Mouse (Mus musculus) activated CD4-positive, CD25-positive, alpha-beta regulatory T cell, adult 4 months (primary cell): ENCODE measurements around the gene Ephb3. TPM values are rescaled to one million over a fixed set of nuclear protein-coding genes. Genes with fewer than 3 reads are reported as not detected.
"Not testable (repeated sequence)": the region's sequence is repeated elsewhere in the genome, so short reads cannot be mapped to it uniquely, and the experiment has no call there.

Experiments
- ATAC-seq: one replicate; pipeline ENCODE4 v1.8.0; 2017
- polyA plus RNA-seq, 2 experiments: library from polyadenylated mRNA; unstranded; fragments of 100-300 nt; shearing (Covaris generic); gene quantifications; one replicate each; pipeline ENCODE4 v1.2.1; 2017

The Ephb3 gene
- polyA plus RNA-seq, result not detected

- peak; percentile 40 for ATAC-seq
Observed at GRCm38 (mm10) chr16:21204367-21205092, at the start of gene Ephb3. Gene Ephb3, plus strand, starts transcription at chr16:21204755.

GRCm38 (mm10) chr16:21156261-21156660 lies 48.3 kb upstream of the Ephb3 start:
- ATAC-seq, result not testable (repeated sequence)

- ATAC-seq, result not testable (repeated sequence)
Observed at GRCm38 (mm10) chr16:21159226-21159625, 45.3 kb upstream of the Ephb3 start.

- ATAC-seq, result not testable (repeated sequence)
Observed at GRCm38 (mm10) chr16:21163423-21163822, 41.1 kb upstream of the Ephb3 start.

DNA sequence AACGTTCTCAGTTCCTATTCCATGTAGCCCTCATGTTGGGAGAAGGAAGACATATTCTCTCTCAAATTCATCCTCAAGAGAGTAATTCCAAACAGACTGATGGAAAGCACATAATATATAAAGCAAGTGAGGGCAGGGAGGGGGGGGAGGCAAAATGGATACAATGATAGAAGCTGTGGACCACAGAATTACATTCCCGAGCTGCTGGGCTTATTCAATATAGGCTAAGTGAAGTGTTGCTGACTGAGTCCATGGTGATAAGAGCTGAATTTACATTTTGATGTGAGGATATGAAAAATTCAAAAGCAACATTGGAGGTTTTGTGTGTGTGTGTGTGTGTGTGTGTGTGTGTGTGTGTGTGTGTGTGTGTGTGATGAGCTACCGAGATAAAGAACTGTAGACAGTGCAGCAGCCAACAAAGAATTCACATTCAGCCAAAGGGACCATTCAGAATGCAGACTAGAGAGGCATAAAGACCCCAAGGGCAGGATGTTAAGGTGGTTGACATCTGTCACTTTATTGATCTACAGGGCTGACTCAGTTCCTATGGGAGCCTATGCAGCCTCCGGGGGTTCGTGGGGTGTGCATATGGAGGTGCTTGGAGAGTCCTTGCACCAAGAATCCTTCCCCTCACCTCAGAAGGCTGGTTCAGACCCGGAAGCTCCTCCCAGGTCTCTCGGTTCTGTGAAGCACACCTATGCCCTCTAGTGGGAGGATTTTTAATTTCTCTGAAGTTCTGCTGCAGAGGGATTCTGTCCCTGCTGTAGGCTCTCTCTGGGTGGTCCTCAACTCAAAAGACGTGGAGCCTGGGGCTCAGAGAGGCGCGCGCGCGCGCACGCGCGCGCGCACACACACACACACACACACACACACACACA lies 39.0 kb upstream of the Ephb3 start:
- peak; percentile 96 for ATAC-seq

GRCm38 (mm10) chr16:21168730-21169129 lies 35.8 kb upstream of the Ephb3 start:
- no peak for ATAC-seq

- no peak for ATAC-seq
Observed at GRCm38 (mm10) chr16:21175236-21175635, 29.3 kb upstream of the Ephb3 start.

DNA sequence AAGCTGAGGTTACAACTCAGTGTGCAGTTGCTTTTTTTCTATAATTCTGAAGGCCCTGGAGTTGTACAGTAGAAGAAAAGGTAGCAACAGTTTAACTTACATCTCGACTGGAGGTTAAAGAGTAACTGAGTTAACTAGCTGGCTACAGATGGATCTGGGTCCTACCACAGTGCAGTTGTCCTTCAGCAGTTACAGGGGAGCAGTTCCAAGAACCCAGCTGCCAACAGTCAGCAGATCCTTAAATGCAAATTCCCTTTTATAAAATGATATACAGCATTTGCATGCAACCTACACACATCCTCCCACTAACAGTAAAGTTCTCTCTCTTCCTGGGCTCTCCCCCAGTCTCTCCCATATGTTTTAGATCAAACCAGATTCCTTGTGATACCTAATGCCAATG lies 22.4 kb upstream of the Ephb3 start:
- no peak for ATAC-seq

DNA sequence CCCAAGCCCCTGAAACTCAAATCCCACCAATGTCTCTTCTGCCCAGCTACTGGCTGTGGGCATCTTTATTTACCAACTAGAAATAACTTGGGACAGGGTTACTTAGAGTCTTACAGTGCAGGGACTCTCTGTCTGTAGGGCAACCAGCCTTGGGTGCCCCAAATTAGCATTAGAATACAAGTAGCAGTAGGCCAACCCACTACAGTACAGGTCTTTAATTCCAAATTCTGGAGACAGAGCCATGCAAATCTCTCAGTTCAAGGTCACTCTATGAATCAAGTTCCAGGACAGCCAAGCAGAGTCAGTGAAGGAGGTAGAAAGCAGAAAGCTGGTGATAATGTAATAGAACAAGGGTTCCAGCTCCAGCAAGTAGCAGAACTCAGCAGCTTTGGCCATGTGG lies 19.9 kb upstream of the Ephb3 start:
- no peak for ATAC-seq

DNA sequence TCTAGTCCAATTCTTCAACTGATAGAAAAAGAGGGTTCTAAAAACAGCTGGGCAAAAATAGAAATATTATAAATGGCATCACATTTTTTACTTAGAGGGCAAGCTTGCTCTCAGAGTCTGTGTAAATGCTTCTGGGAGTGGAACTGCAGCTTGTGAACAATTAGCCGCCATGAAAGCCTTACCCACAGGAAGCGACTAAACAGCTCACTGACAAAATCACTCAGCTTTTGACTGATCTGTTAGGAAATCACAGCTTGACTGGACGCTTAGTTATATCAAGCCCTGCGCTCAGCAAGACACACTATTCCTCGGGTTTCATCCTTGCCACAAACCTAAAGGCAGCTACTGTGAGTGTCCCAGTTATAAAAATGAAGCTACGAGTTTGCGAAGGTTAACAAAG lies 17.0 kb upstream of the Ephb3 start:
- no peak for ATAC-seq

- no peak for ATAC-seq
Observed at GRCm38 (mm10) chr16:21188345-21188744, 16.2 kb upstream of the Ephb3 start.

GRCm38 (mm10) chr16:21191569-21191968 lies 13.0 kb upstream of the Ephb3 start:
- ATAC-seq, result no peak

- ATAC-seq, result no peak
Observed at GRCm38 (mm10) chr16:21192509-21193354, 11.8 kb upstream of the Ephb3 start.

DNA sequence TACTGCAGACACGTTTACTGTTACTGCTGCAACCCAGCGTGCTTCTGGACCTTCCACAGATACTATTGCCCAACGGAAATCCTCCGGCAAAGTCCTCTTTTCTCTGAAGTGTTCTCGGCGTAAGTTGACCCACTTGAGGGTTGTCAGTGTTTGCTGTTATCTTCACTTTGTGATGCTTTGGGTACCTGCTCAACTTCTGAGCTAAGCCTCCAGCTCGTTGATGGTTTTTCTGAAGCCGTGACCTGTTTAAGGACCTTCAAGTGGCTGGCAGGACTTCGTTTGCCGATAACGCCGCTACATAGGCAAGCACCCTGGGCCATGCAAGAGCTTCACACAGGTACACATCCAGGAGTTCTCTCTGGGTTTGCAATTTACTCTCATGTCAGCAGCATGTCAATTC lies 10.4 kb upstream of the Ephb3 start:
- ATAC-seq, result no peak

DNA sequence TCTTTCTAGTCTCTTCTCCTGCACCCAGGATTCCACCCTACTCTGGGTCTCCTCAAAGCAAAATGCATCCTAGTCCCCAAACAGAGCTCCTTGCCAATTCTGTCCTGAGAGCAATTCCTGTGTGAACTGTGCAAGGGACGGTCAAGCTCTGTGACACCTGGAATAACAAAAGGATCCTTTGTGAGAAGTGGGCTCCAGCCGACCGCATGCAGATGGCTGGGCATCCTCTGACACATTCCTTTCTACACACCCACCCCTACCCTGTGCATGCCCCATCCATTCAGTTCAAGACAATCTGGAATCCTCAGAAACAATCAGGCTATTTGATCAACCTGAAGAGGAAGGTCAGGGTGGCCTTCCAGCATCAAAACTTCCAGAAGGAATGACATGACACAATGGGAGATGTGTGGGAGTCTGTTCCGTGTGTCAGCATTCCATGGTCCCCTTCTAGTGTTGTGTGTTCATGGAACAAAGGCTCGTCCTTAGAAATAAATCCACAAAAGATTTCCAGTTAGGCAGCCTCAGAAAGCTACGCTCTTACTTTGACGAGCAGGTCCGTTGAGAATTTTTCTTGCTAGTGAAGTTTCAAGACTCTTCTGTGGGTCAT lies 9.2 kb upstream of the Ephb3 start:
- no peak for ATAC-seq

DNA sequence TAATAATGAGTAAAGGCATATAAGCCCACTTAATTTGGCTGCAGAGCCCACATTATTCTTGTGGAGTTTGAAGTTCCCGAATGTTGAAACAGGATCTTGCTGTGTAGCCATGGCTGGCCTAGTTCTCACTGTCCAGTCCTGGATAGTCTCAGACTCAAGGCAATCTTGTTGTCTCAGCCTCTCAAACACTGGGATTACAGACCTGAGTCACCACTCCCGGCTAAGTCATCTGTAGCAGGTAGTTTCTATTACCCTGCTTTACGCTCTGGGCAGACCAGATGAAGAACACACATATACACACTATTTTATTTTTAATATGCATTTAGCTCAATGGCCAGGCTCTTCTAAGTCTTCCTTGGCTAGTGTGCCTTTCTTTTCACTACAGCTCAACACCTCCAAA lies 8.0 kb upstream of the Ephb3 start:
- ATAC-seq, result no peak

DNA sequence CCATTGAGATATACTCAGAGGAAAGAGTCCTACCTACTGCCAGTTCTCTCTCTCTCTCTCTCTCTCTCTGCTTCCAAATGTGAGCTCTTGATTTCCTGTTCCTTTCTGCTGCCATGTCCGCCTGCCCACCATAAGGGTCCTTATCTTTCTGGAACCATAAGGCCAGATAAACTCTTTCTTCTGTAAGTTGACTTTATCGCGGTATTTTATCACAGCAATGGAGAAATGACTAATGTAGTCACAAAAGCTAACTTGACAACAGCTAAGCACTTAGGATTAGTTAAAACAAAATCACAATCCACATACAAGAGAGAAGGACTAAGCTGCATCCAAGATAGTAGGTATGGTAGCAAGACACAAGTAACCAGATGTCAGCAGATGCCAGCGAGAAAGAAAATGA lies 7.0 kb upstream of the Ephb3 start:
- ATAC-seq, result no peak

DNA sequence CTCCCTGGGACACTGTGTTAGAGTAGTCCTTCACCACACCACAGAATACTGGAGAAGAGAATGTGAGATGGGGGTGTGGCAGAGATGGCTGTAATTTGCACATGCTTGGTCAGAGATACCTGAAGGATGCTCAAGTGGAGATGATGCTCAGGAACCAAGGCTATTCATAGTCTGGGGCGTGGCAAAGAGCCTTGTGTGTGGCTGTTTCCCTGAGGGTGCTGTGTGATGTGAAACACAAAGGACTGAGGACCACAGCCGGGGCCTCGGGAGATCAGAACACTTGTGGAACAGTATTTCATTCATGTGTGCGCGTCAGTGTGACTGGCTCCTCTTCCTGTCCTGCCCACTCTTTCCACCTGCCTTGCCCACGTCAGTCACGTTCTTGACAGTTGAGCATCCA lies 6.5 kb upstream of the Ephb3 start:
- no peak for ATAC-seq

DNA sequence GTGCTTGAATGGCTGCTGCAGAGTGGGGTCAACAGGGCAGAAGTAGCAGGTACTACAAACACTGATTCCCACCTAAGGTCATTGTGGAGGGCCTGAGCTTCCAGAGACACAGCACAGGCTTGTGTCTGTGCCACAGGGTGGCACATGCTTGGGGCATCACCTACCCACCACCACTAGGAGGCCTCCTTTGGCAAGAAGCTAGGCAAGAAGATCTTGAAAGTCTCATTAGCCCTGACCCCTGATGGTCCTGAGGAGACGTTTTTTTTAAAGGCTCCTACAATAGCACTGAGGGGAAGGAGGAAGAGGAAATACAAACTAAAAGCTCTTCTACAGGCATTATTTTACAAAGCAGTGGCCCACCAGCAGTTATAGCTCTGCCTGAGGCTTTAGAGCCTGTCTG lies 6.0 kb upstream of the Ephb3 start:
- no peak for ATAC-seq

DNA sequence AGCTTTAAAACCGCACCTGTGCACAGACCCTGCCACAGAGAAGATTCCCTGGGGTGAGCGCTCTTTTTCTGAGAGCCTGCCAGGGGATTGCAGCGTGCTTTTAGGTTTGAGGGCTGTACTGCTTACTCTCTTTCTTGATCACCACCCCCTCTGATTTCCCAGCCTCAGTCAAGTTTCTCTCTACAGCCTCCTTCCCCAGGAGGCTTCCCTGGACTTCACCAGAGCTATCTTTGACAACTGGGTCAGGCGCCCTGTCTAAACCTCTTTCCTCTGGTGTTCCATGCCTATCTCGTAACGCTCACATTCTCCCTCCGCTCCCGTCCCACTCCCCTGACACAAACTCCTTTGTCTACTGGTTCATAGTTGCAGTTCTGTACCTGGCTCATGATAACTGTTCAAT lies 5.1 kb upstream of the Ephb3 start:
- no peak for ATAC-seq

- ATAC-seq, result no peak
Observed at GRCm38 (mm10) chr16:21202731-21203130, 1.8 kb upstream of the Ephb3 start.

DNA sequence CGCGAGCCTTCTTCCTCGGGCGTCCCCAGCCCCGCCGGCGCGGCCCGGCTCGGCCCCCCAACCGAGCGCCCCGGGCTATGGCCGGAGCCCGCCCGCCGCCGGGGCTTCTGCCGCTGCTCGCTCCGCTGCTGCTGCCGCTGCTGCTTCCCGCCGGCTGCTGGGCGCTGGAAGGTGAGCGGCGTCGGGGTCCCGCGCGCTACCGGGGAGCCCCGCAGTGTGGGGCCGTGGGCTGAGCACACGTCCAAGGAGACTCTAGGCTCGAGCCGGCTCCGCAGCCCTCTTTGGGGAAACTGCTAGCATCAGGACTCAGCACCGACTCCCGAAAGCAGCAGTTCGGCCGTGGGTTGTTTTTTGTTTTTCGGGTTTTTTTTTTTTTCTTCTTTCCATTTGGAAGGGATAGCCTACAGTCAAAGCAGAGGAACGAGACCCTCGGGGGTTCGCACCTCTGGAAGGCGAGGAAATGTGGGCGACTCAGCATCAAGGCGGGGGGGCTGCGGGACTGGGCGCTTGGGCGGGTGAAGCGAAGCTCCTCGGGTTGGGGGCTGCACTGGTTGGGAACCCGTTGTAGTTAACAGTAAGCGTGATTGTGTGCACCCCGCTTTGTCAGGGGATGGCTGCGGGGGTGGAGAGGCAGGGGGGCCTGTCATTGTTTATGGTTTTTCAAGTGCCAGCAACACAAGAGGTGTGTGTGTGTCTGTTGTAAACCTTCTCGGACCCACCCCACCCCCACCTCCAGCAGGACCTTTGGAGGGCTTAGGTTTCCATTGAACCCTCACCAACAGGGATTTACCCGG lies 735 bp downstream of the Ephb3 start:
- ATAC-seq, result no peak
